9 mouse cellular contexts compared by ENCODE assay signal in the genomic region with DNA sequence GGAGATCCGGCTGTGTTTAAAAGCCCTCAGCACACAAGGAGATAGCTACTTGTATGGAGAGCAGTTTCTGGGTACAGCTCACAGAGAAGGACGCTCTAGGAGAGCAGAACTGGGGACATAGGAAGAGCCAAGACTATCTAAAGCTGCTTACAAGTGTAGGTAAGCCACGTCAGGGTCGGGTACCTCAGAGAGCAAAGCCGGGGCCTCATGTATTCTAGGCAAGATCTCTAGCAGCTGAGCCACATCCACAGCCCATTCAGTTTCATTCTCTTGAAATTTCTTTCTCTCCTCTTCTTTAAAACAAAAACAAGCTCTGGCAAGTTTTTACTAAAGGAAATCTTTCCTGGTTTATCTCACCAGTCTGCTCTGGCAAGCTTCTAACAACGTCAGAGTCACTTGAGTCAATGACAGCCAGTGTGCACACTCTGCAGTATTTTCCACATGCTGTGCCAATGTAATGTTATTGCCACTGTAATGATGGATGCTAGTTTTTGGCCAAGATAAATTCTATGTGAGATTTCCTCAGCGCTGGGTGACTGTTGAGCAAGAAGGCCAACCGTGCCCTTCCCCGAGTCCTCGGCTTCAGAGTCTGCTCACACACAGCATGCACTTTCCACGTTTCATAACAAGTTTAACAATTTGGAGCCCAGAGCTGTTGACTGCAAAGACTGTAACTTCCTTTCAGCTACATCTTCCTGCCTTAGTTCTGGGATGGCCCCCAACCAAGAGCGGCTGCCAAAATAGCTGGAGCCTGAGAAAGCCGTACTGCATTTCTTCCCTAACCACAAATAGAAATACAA. TPM values are rescaled to one million over a fixed set of nuclear protein-coding genes. Genes with fewer than 3 reads are reported as not detected.
DNase-seq lines count a peak whose midpoint lies in the region; ATAC-seq and TF ChIP-seq lines count a peak whose summit lies in the region.
"Had no signal": no experiment of that assay in that cellular context is flagged by ENCODE, and none has a peak within 500 bp of the region (broad histone marks: within the 10 kb centered on the region; RNA-seq: fewer than 3 reads in every experiment).

No protein-coding gene starts in this region.

- no peak; the same call in 1 of the 2 replicates for TF ChIP-seq EP300 in heart, postnatal 0 days (IDR thresholded peaks at IDR 0.05; ENCODE audit: low read depth)

- ATAC-seq in liver, embryonic 11.5 days (replicated peaks; ENCODE audit: low FRiP score), result no peak
- peak; percentile 93 for ATAC-seq in heart, postnatal 0 days (ENCODE audit: insufficient read depth, low read depth)
- peak; percentile 74 for ATAC-seq in megakaryocyte, adult 5-6 weeks (ENCODE audit: poor library complexity, severe bottlenecking)

- DNase-seq in liver, adult 2 months (ENCODE audit: extremely low read depth, low read depth, low spot score), result peak; percentile 100
- no peak for DNase-seq in liver, embryonic 11.5 days (ENCODE audit: low spot score)
- DNase-seq in fibroblast of lung, adult 2 months (ENCODE audit: low read depth), result peak; percentile 99
- DNase-seq in heart, postnatal 0 days (ENCODE audit: low spot score), result peak; percentile 88
- peak; percentile 34 to 59 for DNase-seq in layer of hippocampus, postnatal 14 days (ENCODE audit: low spot score in 2 of 2)
- DNase-seq in natural killer cell, adult 2 months (ENCODE audit: low spot score in 2 of 2), result no peak
- no peak for DNase-seq in thymus, postnatal 10 days (ENCODE audit: low spot score in 2 of 2)

- no peak for TF ChIP-seq CTCF in liver, adult 2 months (IDR thresholded peaks at IDR 0.05; ENCODE audit: low read depth, low read length)
- no peak for TF ChIP-seq CTCF in heart, postnatal 0 days (IDR thresholded peaks at IDR 0.05; ENCODE audit: low read depth)

- TF ChIP-seq POLR2A in liver, adult 2 months (IDR thresholded peaks at IDR 0.05; ENCODE audit: extremely low read depth, insufficient read depth, low read length), result no peak

- peak overlapping the region; percentile 55 for H3K9ac ChIP-seq in liver, adult 2 months (ENCODE audit: low read depth, low read length)
- no peak overlapping the region for H3K9ac ChIP-seq in liver, embryonic 11.5 days (ENCODE audit: low read depth, low read length)
- H3K9ac ChIP-seq in heart, postnatal 0 days (replicated peaks; ENCODE audit: low read depth, low read length), result 0 out of 2 replicates have a peak overlapping the region, but pooled peaks have one; percentile 9

- peak overlapping the region; percentile 96 for H3K27ac ChIP-seq in liver, adult 2 months (replicated peaks; ENCODE audit: insufficient read depth, low read depth, low read length)
- H3K27ac ChIP-seq in liver, embryonic 11.5 days (ENCODE audit: low read depth, low read length), result no peak overlapping the region
- peak overlapping the region; percentile 95 for H3K27ac ChIP-seq in heart, postnatal 0 days (ENCODE audit: low read depth)

- no peaks in the 10 kb centered on the region for H3K79me2 ChIP-seq in liver, adult 2 months (ENCODE audit: control insufficient read depth, insufficient read depth, low read length)

- no peaks in the 10 kb centered on the region for H3K9me3 ChIP-seq in liver, embryonic 11.5 days (ENCODE audit: control insufficient read depth, low read length)
- H3K9me3 ChIP-seq in heart, postnatal 0 days (replicated peaks; ENCODE audit: control insufficient read depth, low read length), result no peaks in the 10 kb centered on the region

- no peaks in the 10 kb centered on the region for H3K27me3 ChIP-seq in liver, adult 2 months (ENCODE audit: control insufficient read depth, insufficient read depth, low read length)
- H3K27me3 ChIP-seq in liver, embryonic 11.5 days (replicated peaks; ENCODE audit: control insufficient read depth, insufficient read depth, low read length), result no peaks in the 10 kb centered on the region
- no peaks in the 10 kb centered on the region for H3K27me3 ChIP-seq in heart, postnatal 0 days (ENCODE audit: control insufficient read depth, insufficient read depth, low read length)

- 22% methylated on average over 13 of the region's 13 CpGs for WGBS in liver, adult 2 months
- 62% methylated on average over 13 of the region's 13 CpGs for WGBS in liver, embryonic 11.5 days
- WGBS in heart, postnatal 0 days, result 17% methylated on average over 13 of the region's 13 CpGs

- no peak overlapping the region for H3K4me3 ChIP-seq in liver, adult 2 months (ENCODE audit: insufficient read depth, low read depth, low read length)
- no peak overlapping the region for H3K4me3 ChIP-seq in liver, embryonic 11.5 days (ENCODE audit: low read depth, low read length)
- no peak overlapping the region for H3K4me3 ChIP-seq in heart, postnatal 0 days (ENCODE audit: low read depth, low read length)

- peaks cover 19% of the 10 kb centered on the region for H3K4me1 ChIP-seq in liver, adult 2 months (ENCODE audit: control insufficient read depth, insufficient read depth, low read length)
- H3K4me1 ChIP-seq in liver, embryonic 11.5 days (replicated peaks; ENCODE audit: control insufficient read depth, insufficient read depth, low read length), result no peaks in the 10 kb centered on the region
- H3K4me1 ChIP-seq in heart, postnatal 0 days (ENCODE audit: control insufficient read depth, insufficient read depth), result peaks cover 12% of the 10 kb centered on the region; the same call in 1 of the 2 replicates

- no peaks in the 10 kb centered on the region for H3K36me3 ChIP-seq in liver, adult 2 months (ENCODE audit: control insufficient read depth, insufficient read depth, low read length)
- H3K36me3 ChIP-seq in liver, embryonic 11.5 days (ENCODE audit: control insufficient read depth, insufficient read depth, low read length), result no peaks in the 10 kb centered on the region
- no peaks in the 10 kb centered on the region for H3K36me3 ChIP-seq in heart, postnatal 0 days (replicated peaks; ENCODE audit: control insufficient read depth, insufficient read depth, low read length)

- H3K4me2 ChIP-seq in liver, embryonic 11.5 days, result no peak overlapping the region
- H3K4me2 ChIP-seq in heart, postnatal 0 days (ENCODE audit: low read depth, low read length), result peak overlapping the region; percentile 33

RNA-seq across cellular contexts. Expression of a gene that starts 0.6 kb away (rescaled TPM):
- 0.09 TPM in 1 of 2 replicates, not detected in the other for total RNA-seq in liver, adult 2 months (2014; rRNA removed)
- 0.09 and 0.11 TPM in 2 replicates for polyA plus RNA-seq in liver, adult 2 months (2012; rRNA removed)
- not detected in 2 replicates for polyA plus RNA-seq in liver, embryonic 11.5 days (2014; fragmentation: Nextera tagmentation; extraction: Ambion mirVana)
- not detected in 2 replicates for total RNA-seq in heart, postnatal 0 days (2014; rRNA removed; ENCODE audit: low replicate concordance)
- polyA plus RNA-seq in heart, postnatal 0 days (2015; fragmentation: Nextera tagmentation; extraction: Ambion mirVana), result 0.32 and 0.38 TPM in 2 replicates
- under 1 TPM; 0.24 to 0.35 TPM for total RNA-seq in layer of hippocampus, postnatal 14 days (2021)
- not detected in 2 replicates for total RNA-seq in megakaryocyte, adult 5-6 weeks (2015)
- not detected in 2 replicates for total RNA-seq in megakaryocyte, adult 5-6 weeks (2017)
- total RNA-seq: ES-E14 had no signal

RNA-seq across cellular contexts. Expression of a gene that starts 33.6 kb away (rescaled TPM):
- not detected in 2 replicates for total RNA-seq in liver, adult 2 months (2014; rRNA removed)
- not detected in 2 replicates for polyA plus RNA-seq in liver, adult 2 months (2012; rRNA removed)
- not detected in 2 replicates for polyA plus RNA-seq in liver, embryonic 11.5 days (2014; fragmentation: Nextera tagmentation; extraction: Ambion mirVana)
- total RNA-seq in heart, postnatal 0 days (2014; rRNA removed; ENCODE audit: low replicate concordance), result not detected in 2 replicates
- not detected in 2 replicates for polyA plus RNA-seq in heart, postnatal 0 days (2015; fragmentation: Nextera tagmentation; extraction: Ambion mirVana)
- total RNA-seq in layer of hippocampus, postnatal 14 days (2021), result not detected
- 0.11 TPM in 1 of 2 replicates, not detected in the other for total RNA-seq in megakaryocyte, adult 5-6 weeks (2015)
- total RNA-seq in megakaryocyte, adult 5-6 weeks (2017), result not detected in 2 replicates
- total RNA-seq: ES-E14 had no signal

RNA-seq across cellular contexts. Expression of a gene that starts 41.8 kb away (rescaled TPM):
- not detected in 2 replicates for total RNA-seq in liver, adult 2 months (2014; rRNA removed)
- not detected in 2 replicates for polyA plus RNA-seq in liver, adult 2 months (2012; rRNA removed)
- polyA plus RNA-seq in liver, embryonic 11.5 days (2014; fragmentation: Nextera tagmentation; extraction: Ambion mirVana), result not detected in 2 replicates
- not detected in 2 replicates for total RNA-seq in heart, postnatal 0 days (2014; rRNA removed; ENCODE audit: low replicate concordance)
- not detected in 2 replicates for polyA plus RNA-seq in heart, postnatal 0 days (2015; fragmentation: Nextera tagmentation; extraction: Ambion mirVana)
- not detected for total RNA-seq in layer of hippocampus, postnatal 14 days (2021)
- total RNA-seq in megakaryocyte, adult 5-6 weeks (2015), result not detected in 2 replicates
- not detected in 2 replicates for total RNA-seq in megakaryocyte, adult 5-6 weeks (2017)
- total RNA-seq: ES-E14 had no signal

RNA-seq across cellular contexts. Expression of a gene that starts 49.3 kb away (rescaled TPM):
- 0.27 TPM in 1 of 2 replicates, not detected in the other for total RNA-seq in liver, adult 2 months (2014; rRNA removed)
- not detected in 2 replicates for polyA plus RNA-seq in liver, adult 2 months (2012; rRNA removed)
- polyA plus RNA-seq in liver, embryonic 11.5 days (2014; fragmentation: Nextera tagmentation; extraction: Ambion mirVana), result 1.4 and 1.6 TPM in 2 replicates
- not detected in 2 replicates for total RNA-seq in heart, postnatal 0 days (2014; rRNA removed; ENCODE audit: low replicate concordance)
- 0.40 TPM in 1 of 2 replicates, not detected in the other for polyA plus RNA-seq in heart, postnatal 0 days (2015; fragmentation: Nextera tagmentation; extraction: Ambion mirVana)
- total RNA-seq in layer of hippocampus, postnatal 14 days (2021), result not detected
- total RNA-seq in megakaryocyte, adult 5-6 weeks (2015), result 11.4 and 11.6 TPM in 2 replicates
- total RNA-seq in megakaryocyte, adult 5-6 weeks (2017), result 8.2 and 10.4 TPM in 2 replicates

RNA-seq across cellular contexts. Expression of a gene that starts 52.3 kb away (rescaled TPM):
- 0.81 and 1.1 TPM in 2 replicates for total RNA-seq in liver, adult 2 months (2014; rRNA removed)
- 0.16 TPM in 1 of 2 replicates, not detected in the other for polyA plus RNA-seq in liver, adult 2 months (2012; rRNA removed)
- 2.8 and 2.9 TPM in 2 replicates for polyA plus RNA-seq in liver, embryonic 11.5 days (2014; fragmentation: Nextera tagmentation; extraction: Ambion mirVana)
- total RNA-seq in heart, postnatal 0 days (2014; rRNA removed; ENCODE audit: low replicate concordance), result 0.46 TPM in 1 of 2 replicates, not detected in the other
- polyA plus RNA-seq in heart, postnatal 0 days (2015; fragmentation: Nextera tagmentation; extraction: Ambion mirVana), result 0.27 TPM in 2 replicates
- total RNA-seq in layer of hippocampus, postnatal 14 days (2021), result under 1 TPM; 0.52 to 0.92 TPM
- 14.4 and 16.7 TPM in 2 replicates for total RNA-seq in megakaryocyte, adult 5-6 weeks (2015)
- 6.7 and 9.6 TPM in 2 replicates for total RNA-seq in megakaryocyte, adult 5-6 weeks (2017)

Comparison
In these comparisons a context has a peak if more than half of its experiments do, and no peak if none do; other contexts are left out.
1. DNase-seq: peak in liver, adult 2 months (single experiment), fibroblast of lung, adult 2 months (single experiment), heart, postnatal 0 days (single experiment) and layer of hippocampus, postnatal 14 days (2 of 2); none in liver, embryonic 11.5 days (single experiment), natural killer cell, adult 2 months (0 of 2) and thymus, postnatal 10 days (0 of 2).